Mouse (Mus musculus) gonadal fat pad, adult 2 months (tissue): Measurements from ENCODE around the gene Ccdc127. TPM values are rescaled to one million over a fixed set of nuclear protein-coding genes. Genes with fewer than 3 reads are reported as not detected.
A peak's percentile ranks its signal among the peaks of the same experiment; 100 is the strongest.

Experiments used
- DNase-seq: peaks from one replicate; pipeline ENCODE4 v3.0.0-alpha.2; 2012; ENCODE audit warnings: low read depth
- polyA plus RNA-seq: library from polyadenylated mRNA; depleted of rRNA; stranded (reverse); fragments of >200 nt; gene quantifications from 2 replicates; pipeline ENCODE4 v1.2.3, GENCODE M21; 2012; rRNA removed

The Ccdc127 gene
- 4.3 and 4.6 TPM in 2 replicates for polyA plus RNA-seq

- DNase-seq, result peak; percentile 67
These were observed at the start of gene Ccdc127, which contains the start of gene Sdha for GRCm38 (mm10) chr13:74349566-74350434. Ccdc127 (plus strand) TSS chr13:74350309. Sdha (minus strand) TSS chr13:74350280.

- no peak for DNase-seq
These were observed 49.0 kb upstream of the Ccdc127 start for GRCm38 (mm10) chr13:74300925-74301606.

- DNase-seq, result no peak
These were observed 48.5 kb upstream of the Ccdc127 start for GRCm38 (mm10) chr13:74301607-74301984.

GRCm38 (mm10) chr13:74302050-74303037 is 47.8 kb upstream of the Ccdc127 start:
- DNase-seq, result no peak

GRCm38 (mm10) chr13:74305380-74305779 is 44.7 kb upstream of the Ccdc127 start:
- no peak for DNase-seq

- DNase-seq, result no peak
These were observed 44.3 kb upstream of the Ccdc127 start for GRCm38 (mm10) chr13:74305780-74306179.

- DNase-seq, result no peak
These were observed 35.5 kb upstream of the Ccdc127 start for GRCm38 (mm10) chr13:74314616-74315015.

- no peak for DNase-seq
These were observed 33.7 kb upstream of the Ccdc127 start for GRCm38 (mm10) chr13:74316386-74316785.

GRCm38 (mm10) chr13:74316789-74317169 is 33.3 kb upstream of the Ccdc127 start:
- DNase-seq, result no peak

GRCm38 (mm10) chr13:74317170-74317849 is 32.8 kb upstream of the Ccdc127 start, which contains the start of gene Pdcd6:
Pdcd6 (minus strand) TSS chr13:74317580.
- peak; percentile 82 for DNase-seq

GRCm38 (mm10) chr13:74329321-74329720 is 20.8 kb upstream of the Ccdc127 start:
- DNase-seq, result no peak

- no peak for DNase-seq
These were observed 9.1 kb upstream of the Ccdc127 start for GRCm38 (mm10) chr13:74341036-74341435.

GRCm38 (mm10) chr13:74350435-74350906 is 362 bp downstream of the Ccdc127 start:
- DNase-seq, result no peak

- no peak for DNase-seq
These were observed 6.4 kb downstream of the Ccdc127 start for GRCm38 (mm10) chr13:74356491-74356890.

GRCm38 (mm10) chr13:74362218-74362617 is 12.1 kb downstream of the Ccdc127 start:
- no peak for DNase-seq

- DNase-seq, result no peak
These were observed 13.2 kb downstream of the Ccdc127 start for GRCm38 (mm10) chr13:74363176-74363858.

GRCm38 (mm10) chr13:74363859-74364235 is 13.7 kb downstream of the Ccdc127 start, which contains the start of gene Lrrc14b:
Lrrc14b (minus strand) TSS chr13:74364005.
- no peak for DNase-seq

GRCm38 (mm10) chr13:74381533-74382276 is 31.6 kb downstream of the Ccdc127 start:
- no peak for DNase-seq

GRCm38 (mm10) chr13:74382289-74382688 is 32.2 kb downstream of the Ccdc127 start:
- no peak for DNase-seq
